Mouse (Mus musculus): ENCODE measurements around the gene Ank.

Ank gene

GRCm38 (mm10) chr15:27598786-27599385 is 132.4 kb downstream of the Ank start:
- DNase-seq (ENCODE audit: low spot score): no peak

GRCm38 (mm10) chr15:27600524-27600923 is 134.0 kb downstream of the Ank start:
- no peak for DNase-seq (ENCODE audit: low spot score)

GRCm38 (mm10) chr15:27604558-27604957 is 138.1 kb downstream of the Ank start:
- DNase-seq (ENCODE audit: low spot score): no peak

GRCm38 (mm10) chr15:27605252-27605651 is 138.8 kb downstream of the Ank start:
- DNase-seq (ENCODE audit: low spot score): no peak

GRCm38 (mm10) chr15:27609554-27609953 is 143.1 kb downstream of the Ank start:
- no peak for DNase-seq (ENCODE audit: low spot score)

GRCm38 (mm10) chr15:27612533-27613221 is 146.2 kb downstream of the Ank start:
- DNase-seq (ENCODE audit: low spot score): peak; percentile 43

GRCm38 (mm10) chr15:27613255-27613654 is 146.8 kb downstream of the Ank start:
- no peak for DNase-seq (ENCODE audit: low spot score)

- no peak for DNase-seq (ENCODE audit: low spot score)
Measured at GRCm38 (mm10) chr15:27616159-27616558, 149.7 kb downstream of the Ank start.

- DNase-seq (ENCODE audit: low spot score): no peak
Measured at GRCm38 (mm10) chr15:27617227-27617626, 150.8 kb downstream of the Ank start.

- no peak for DNase-seq (ENCODE audit: low spot score)
Measured at GRCm38 (mm10) chr15:27618778-27619533, 152.5 kb downstream of the Ank start.

- no peak for DNase-seq (ENCODE audit: low spot score)
Measured at GRCm38 (mm10) chr15:27619683-27620082, 153.2 kb downstream of the Ank start.

- no peak for DNase-seq (ENCODE audit: low spot score)
Measured at GRCm38 (mm10) chr15:27620475-27621185, 154.2 kb downstream of the Ank start.

- DNase-seq (ENCODE audit: low spot score): no peak
Measured at GRCm38 (mm10) chr15:27623286-27623685, 156.8 kb downstream of the Ank start.

GRCm38 (mm10) chr15:27625014-27625889 is 158.8 kb downstream of the Ank start:
- peak; percentile 25 for DNase-seq (ENCODE audit: low spot score)

GRCm38 (mm10) chr15:27625890-27626255 is 159.4 kb downstream of the Ank start:
- no peak for DNase-seq (ENCODE audit: low spot score)

GRCm38 (mm10) chr15:27626314-27626713 is 159.8 kb downstream of the Ank start:
- DNase-seq (ENCODE audit: low spot score): no peak

GRCm38 (mm10) chr15:27627794-27628193 is 161.3 kb downstream of the Ank start:
- DNase-seq (ENCODE audit: low spot score): peak; percentile 27

- DNase-seq (ENCODE audit: low spot score): no peak
Measured at GRCm38 (mm10) chr15:27629046-27629445, 162.6 kb downstream of the Ank start.

- no peak for DNase-seq (ENCODE audit: low spot score)
Measured at GRCm38 (mm10) chr15:27629800-27630600, 163.5 kb downstream of the Ank start.

- peak; percentile 99 for DNase-seq (ENCODE audit: low spot score)
Measured at GRCm38 (mm10) chr15:27630601-27631383, 164.3 kb downstream of the Ank start, which contains the start of gene Otulin. TSS of gene Otulin (minus strand) at chr15:27630693.
